Mouse (Mus musculus) lung, adult 2 months (tissue): ENCODE measurements around the gene Hist1h4d.

Experiments used
- CTCF ChIP-seq: fragments of 200-500 bp; IDR thresholded peaks from 2 replicates; pipeline ENCODE4 v1.5.1; 2011; ENCODE audit warnings: mild to moderate bottlenecking, low read length, control low read depth; ENCODE audit not compliant: insufficient read depth
- POLR2A ChIP-seq: fragments of 200-500 bp; IDR thresholded peaks from 2 replicates; pipeline ENCODE4 v1.6.1; 2011; ENCODE audit warnings: low read depth, mild to moderate bottlenecking, control low read depth, low read length, borderline replicate concordance; ENCODE audit errors: extremely low read depth

DNA sequence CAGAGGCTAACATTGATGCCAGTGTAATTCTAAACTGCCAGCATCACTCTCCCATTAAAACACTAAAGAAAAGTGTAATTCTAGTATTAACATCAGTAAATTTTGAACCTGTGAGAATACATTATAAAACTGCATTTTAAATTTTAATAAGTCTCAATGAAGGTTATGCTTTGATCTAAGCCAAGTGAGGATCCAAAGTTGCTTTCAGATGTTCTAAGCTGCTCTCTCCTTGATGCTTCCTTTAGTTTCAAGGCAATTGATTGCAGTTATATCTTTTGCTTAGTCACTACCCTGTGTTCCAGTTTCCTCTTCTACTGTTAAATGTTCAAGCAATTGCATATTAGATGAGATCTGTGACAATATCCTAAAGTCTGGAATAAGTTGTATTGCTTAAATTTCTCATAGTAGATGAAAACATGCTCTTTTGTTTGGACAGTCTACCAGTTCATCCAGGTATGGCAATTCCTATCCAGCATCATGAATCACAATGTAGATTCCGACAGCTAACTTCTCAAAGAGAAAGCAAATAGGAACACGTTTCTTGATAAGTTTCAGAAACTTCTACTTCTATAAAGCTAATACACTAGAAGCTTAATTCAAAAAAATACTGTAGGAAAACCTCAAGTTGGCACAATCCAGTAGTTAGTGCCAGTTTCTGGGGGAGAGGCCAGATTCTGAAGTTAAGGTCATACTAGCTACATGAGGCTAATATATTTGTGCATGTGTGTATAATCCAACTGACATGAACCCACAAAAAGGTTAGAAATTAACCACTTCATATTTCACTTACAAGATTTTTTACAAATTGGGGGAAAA lies 9.0 kb upstream of the Hist1h4d start:
- TF ChIP-seq POLR2A, result no peak
- no peak for TF ChIP-seq CTCF
